Mouse (Mus musculus) lung, adult 2 months (tissue): Measurements from ENCODE around the gene Atf6b. TPM values are rescaled to one million over a fixed set of nuclear protein-coding genes. Genes with fewer than 3 reads are reported as not detected.

Source experiments
- DNase-seq: peaks from one replicate; pipeline ENCODE4 v3.0.0; 2022
- H3K4me1 ChIP-seq: fragments of 200-500 bp; 2 replicates; pipeline ENCODE4 v1.6.1; 2011; ENCODE audit warnings: low read length; ENCODE audit not compliant: control insufficient read depth, insufficient read depth
- H3K4me3 ChIP-seq: fragments of 200-500 bp; replicated peaks from 2 replicates; pipeline ENCODE3; 2011; ENCODE audit warnings: low read depth, mild to moderate bottlenecking, control low read depth, low read length; ENCODE audit errors: extremely low read depth
- CTCF ChIP-seq: fragments of 200-500 bp; IDR thresholded peaks from 2 replicates; pipeline ENCODE4 v1.5.1; 2011; ENCODE audit warnings: mild to moderate bottlenecking, low read length, control low read depth; ENCODE audit not compliant: insufficient read depth
- POLR2A ChIP-seq: fragments of 200-500 bp; IDR thresholded peaks from 2 replicates; pipeline ENCODE4 v1.6.1; 2011; ENCODE audit warnings: low read depth, mild to moderate bottlenecking, control low read depth, low read length, borderline replicate concordance; ENCODE audit errors: extremely low read depth
- WGBS: fragments of 180-500 bp; shearing (Covaris S2); methylation state at CpG from one replicate; pipeline ENCODE4 v1.1.7; 2018; 5-methylcytosine and 5-hydroxymethylcytosine counted together
- polyA plus RNA-seq: library from polyadenylated mRNA; depleted of rRNA; stranded (reverse); fragments of >200 nt; gene quantifications from 2 replicates; pipeline ENCODE4 v1.2.3, GENCODE M21; 2012

The Atf6b gene
- polyA plus RNA-seq, 1 experiment, result 81.8 TPM

DNA sequence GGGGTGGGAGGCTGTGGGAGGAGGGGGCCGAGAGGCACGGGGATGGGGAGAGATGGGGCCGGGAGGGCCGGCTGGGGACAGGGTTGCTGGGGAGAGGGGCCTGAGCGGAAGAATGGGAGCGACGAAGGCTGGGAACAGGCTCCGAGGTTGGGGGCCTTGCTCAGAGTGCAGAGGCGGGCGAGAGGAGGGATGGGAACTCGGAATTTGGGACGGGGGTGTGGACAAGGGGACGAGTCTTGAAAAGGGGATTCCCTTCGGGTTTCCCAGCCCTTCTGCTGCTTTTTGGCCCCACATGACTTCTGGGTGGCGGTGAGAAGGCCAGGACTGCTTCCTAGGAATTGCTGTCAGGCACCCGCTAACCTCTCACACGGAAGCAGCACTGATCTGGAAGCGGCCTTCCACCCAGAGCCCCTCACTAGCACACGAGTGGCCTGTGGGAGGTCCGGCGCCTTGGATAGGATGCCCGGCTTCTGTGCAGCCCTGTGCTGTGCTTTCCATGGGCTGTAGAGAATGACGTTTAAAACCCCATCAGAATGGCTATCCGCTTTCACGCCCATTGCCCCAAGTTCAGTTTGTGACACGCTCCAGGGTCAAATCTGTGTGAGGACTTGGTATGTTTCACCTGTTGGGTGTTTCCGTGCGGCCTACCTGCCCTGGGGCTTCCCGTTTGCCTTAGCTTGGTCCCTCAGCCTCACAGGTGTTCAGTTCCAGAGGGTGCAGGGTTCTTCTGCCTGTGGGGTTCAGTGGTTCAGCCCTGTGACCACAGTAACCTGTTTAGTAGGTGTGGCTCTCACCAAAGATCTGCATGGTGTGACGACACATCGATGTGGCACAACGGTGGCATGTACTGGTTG lies 40.5 kb upstream of the Atf6b start:
- DNase-seq, result no peak
- Histone ChIP-seq H3K4me3 (peak overlapping the region; percentile 96), H3K4me1 (peaks cover 12% of the 10 kb centered on the region)
- 10% methylated on average over 32 of the region's 32 CpGs for WGBS
- no peak for TF ChIP-seq POLR2A
- no peak for TF ChIP-seq CTCF

DNA sequence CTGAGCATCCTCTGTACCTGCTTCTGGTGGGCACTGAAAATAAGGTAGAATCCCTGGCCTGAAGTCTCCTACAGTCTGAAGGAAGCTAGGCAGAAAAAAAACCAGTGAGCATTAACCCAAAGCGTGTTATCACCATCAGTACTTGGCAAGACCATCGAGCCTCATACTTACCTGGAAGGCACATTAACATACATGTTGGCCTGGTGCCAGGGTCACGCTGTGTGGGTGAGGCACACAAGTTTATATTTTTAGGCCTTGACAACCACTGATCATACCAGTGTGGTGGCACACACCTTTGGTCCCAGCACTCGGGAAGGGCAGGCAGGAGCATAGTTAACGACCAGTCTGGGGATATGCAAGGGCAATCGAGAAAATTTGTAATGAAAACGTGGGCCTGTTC lies 38.9 kb upstream of the Atf6b start:
- DNase-seq, result no peak
- Histone ChIP-seq H3K4me3 (no peak overlapping the region), H3K4me1 (peaks cover 10% of the 10 kb centered on the region)
- TF ChIP-seq POLR2A, result no peak
- no peak for TF ChIP-seq CTCF
- 71% methylated on average over 7 of the region's 7 CpGs for WGBS

DNA sequence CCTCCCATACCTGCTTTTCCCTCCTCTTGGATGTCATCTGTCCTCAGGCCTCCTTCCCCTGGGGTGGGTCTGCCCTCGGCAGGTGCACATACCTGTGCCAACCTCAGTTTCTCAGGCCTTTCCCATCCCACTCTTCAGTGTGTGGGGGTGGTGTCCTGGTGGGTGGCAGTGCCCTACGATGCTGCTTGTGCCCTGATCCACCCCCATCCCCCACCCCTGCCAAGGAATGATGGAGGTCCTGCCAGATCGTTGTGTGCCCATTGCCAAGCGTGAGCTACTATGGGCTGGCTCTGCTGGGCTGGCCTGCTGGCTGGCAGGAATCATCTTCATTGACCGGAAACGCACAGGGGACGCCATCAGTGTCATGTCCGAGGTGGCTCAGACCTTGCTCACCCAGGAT lies 35.9 kb upstream of the Atf6b start:
- Histone ChIP-seq H3K4me3 (no peak overlapping the region), H3K4me1 (peaks cover 6% of the 10 kb centered on the region; the same call in 1 of the 2 replicates)
- TF ChIP-seq POLR2A (no peak), CTCF (no peak)
- no peak for DNase-seq
- WGBS, result 90% methylated on average over 8 of the region's 8 CpGs

DNA sequence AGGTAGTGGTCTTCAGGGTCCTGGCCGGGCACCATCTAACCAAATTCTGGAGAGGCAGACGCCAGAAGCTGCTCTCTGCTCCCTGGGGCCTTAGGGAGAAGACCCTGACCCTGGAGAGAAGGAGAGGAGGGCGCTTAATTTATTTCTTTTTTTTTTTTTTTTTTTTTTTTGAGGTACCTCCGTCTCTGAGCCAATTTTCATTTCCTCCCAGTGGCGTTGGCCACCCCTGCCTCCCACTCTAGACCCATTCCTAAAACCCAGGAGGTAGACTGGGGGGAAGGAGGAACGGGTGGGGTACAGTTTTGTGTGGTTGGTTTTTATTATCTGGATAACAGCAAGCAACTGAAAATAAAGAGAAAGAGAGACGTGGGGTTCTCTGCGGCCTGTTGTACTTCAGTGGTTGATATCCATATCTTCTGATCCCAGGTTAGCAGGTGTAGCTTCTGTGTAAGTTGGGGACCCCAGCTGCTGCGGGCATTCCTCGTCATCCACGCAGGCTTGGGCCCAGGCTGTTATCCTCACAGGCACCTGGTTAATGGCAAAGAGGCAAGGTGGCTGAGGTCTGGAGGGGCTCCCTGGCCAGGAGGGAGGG lies 33.8 kb upstream of the Atf6b start:
- 75% methylated on average over 10 of the region's 11 CpGs for WGBS
- TF ChIP-seq POLR2A, result no peak
- no peak for TF ChIP-seq CTCF
- no peak for DNase-seq
- Histone ChIP-seq H3K4me1 (no peaks in the 10 kb centered on the region), H3K4me3 (no peak overlapping the region)

DNA sequence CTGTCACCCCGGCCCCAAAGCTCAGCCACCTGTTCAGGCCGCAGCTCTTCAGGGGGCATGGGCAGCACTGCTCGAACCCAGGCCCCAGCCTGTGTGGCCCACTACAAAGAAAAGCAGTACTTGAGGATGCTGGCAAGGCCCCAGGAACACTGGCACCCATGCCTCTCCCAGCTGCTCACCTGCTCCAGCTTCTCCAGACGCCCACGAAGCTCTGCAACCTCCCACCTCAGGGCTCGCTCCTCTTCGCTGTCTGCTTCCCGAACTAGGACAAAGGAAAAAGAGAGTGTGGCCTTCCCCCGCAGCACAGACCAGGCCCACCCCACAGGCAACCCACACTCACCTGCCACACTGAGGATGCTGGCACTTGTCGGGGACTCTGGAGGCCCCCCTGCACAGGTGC lies 33.1 kb upstream of the Atf6b start:
- Histone ChIP-seq H3K4me3 (no peak overlapping the region), H3K4me1 (no peaks in the 10 kb centered on the region)
- TF ChIP-seq POLR2A (no peak), CTCF (no peak)
- 94% methylated on average over 10 of the region's 10 CpGs for WGBS
- no peak for DNase-seq

DNA sequence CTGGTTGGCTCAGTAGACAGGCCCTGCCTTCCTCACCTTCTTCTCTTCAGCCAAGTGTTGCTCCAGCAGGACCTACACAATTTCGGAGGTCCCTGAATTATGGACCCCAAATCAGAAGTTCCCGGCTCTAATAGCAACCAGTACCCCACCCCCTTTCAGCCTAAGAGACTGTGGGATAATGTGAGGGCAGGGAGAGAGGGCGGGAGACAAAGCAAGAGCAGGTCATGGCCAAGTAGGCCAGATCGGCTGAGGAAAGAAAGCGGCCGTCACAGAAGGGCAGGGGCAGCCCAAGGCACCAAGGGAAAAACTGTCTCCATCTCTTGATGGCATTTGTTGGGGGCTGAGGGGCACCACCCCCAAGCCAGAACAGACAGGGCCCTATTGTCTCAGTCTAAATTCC lies 31.1 kb upstream of the Atf6b start, which contains the start of gene Egfl8:
Gene Egfl8, minus strand, starts transcription at position 101 of the 400 bp plus-strand sequence.
- DNase-seq, result no peak
- no peak for TF ChIP-seq POLR2A
- no peak for TF ChIP-seq CTCF
- WGBS, result 64% methylated on average over 6 of the region's 6 CpGs
- no peaks in the 10 kb centered on the region for H3K4me1 ChIP-seq
- H3K4me3 ChIP-seq, result no peak within 1 kb of the TSS

DNA sequence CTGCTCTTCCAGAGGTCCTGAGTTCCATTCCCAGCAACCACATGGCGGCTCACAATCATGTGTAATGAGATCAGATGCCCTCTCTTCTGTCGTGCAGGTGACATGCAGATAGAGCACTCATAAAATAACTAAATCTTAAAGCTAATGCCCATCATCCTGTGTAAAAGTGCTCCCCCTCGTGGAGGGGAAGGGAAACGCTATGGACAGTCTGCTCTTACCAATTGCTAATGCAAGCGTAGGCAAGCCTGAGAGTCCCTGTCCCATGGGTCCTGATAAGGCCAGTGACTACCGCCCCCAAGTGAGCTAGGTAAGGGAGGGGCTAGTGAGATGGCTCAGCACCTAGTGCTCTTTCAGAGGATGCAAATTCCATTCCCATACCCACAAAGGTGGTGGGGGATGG lies 27.9 kb upstream of the Atf6b start:
- no peaks in the 10 kb centered on the region for H3K4me1 ChIP-seq
- WGBS, result 9% methylated on average over 6 of the region's 6 CpGs
- no peak overlapping the region for H3K4me3 ChIP-seq
- peak; percentile 76 for DNase-seq
- TF ChIP-seq POLR2A (no peak), CTCF (peak; percentile 86)

DNA sequence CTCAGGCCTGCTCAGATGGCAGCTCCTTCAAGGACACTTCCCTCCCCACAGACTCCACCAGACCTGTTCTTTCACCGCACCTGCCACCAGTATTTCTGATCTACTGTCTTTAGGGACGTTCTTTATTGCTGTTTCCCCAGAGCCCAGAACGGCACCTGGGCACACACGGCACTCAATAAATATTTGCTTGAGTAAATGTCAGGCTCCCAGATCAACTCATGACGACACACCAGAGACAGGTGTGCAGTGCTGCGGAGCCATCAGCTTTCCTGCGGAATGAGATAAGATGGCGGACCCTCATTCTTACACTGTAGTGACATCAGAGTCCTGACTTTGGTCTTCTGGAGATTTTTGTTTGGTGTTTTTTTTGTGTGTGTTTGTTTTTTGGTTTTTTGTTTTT lies 25.9 kb upstream of the Atf6b start:
- Histone ChIP-seq H3K4me3 (no peak overlapping the region), H3K4me1 (no peaks in the 10 kb centered on the region; the same call in 1 of the 2 replicates)
- DNase-seq, result no peak
- TF ChIP-seq POLR2A (no peak), CTCF (no peak)
- 81% methylated on average over 8 of the region's 8 CpGs for WGBS

DNA sequence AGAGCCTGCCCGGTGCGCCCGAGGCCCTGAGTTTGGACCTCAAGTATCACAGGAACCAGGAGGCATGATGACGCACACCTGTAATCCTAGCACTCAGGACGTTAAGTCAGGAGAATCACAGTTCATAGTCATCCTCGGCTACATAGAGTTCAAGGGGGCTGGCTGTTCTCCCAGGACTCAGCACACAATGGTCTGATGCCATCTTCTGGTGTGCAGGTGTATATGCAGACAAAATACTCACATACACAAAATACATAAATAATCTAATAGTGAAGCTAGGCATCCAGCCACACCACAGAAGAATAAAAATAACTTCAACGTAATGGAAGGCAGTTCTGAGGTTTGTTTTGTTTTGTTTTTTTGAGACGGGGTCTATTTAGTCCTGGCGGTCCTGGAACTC lies 23.8 kb upstream of the Atf6b start:
- 81% methylated on average over 9 of the region's 9 CpGs for WGBS
- no peak overlapping the region for H3K4me3 ChIP-seq
- peaks cover 6% of the 10 kb centered on the region for H3K4me1 ChIP-seq
- no peak for DNase-seq
- TF ChIP-seq POLR2A (no peak), CTCF (no peak)

DNA sequence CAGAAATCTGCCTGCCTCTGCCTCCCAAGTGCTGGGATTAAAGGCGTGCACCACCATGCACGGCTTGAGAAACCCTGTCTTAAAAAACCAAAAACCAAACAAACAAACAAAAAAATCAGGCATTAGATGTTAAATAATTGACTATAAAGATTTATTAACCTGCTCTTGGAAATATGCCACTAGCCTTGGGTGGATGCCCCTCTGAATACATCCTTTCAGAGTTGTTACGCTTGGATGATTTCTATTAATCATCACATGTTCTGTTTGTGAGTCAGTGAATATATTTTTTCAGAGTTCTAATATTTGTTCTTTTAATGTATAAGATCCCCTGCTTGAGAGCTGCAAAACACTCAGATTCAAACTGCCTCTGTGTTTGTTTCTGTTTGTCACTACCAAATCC lies 22.0 kb upstream of the Atf6b start:
- H3K4me3 ChIP-seq, result no peak overlapping the region
- no peak for DNase-seq
- H3K4me1 ChIP-seq, result peaks cover 6% of the 10 kb centered on the region
- TF ChIP-seq POLR2A, result no peak
- WGBS, result 88% methylated on average over 3 of the region's 3 CpGs
